Mouse (Mus musculus) brown adipose tissue, adult 24 weeks (tissue): ENCODE measurements around the gene Gast. TPM values are rescaled to one million over a fixed set of nuclear protein-coding genes. Genes with fewer than 3 reads are reported as not detected.
"Not testable (repeated sequence)": the region's sequence is repeated elsewhere in the genome, so short reads cannot be mapped to it uniquely, and the experiment has no call there.

Experiments
- H3K27ac ChIP-seq: fragments of 200-500 bp; replicated peaks from 2 replicates; pipeline ENCODE4 v1.5.1; 2012; ENCODE audit warnings: low read depth, mild to moderate bottlenecking, low read length
- H3K4me1 ChIP-seq: fragments of 200-500 bp; 2 replicates; pipeline ENCODE4 v1.6.1; 2012; ENCODE audit warnings: low read length, mixed read lengths; ENCODE audit not compliant: control insufficient read depth, insufficient read depth, insufficient read length
- H3K4me3 ChIP-seq: fragments of 200-500 bp; 2 replicates; pipeline ENCODE4 v1.5.1; 2012; ENCODE audit warnings: low read depth, mild to moderate bottlenecking, low read length, moderate library complexity; ENCODE audit not compliant: insufficient read depth
- polyA plus RNA-seq: library from polyadenylated mRNA; stranded (reverse); fragments of >200 nt; gene quantifications from 2 replicates; pipeline ENCODE4 v1.2.4, GENCODE M21; 2012; ENCODE audit not compliant: missing spikeins, insufficient read depth, insufficient read length

The Gast gene
- polyA plus RNA-seq, 1 experiment = not detected

GRCm38 (mm10) chr11:100330816-100331375 is 3.3 kb upstream of the Gast start:
- not testable (repeated sequence) for H3K27ac ChIP-seq, H3K4me3 ChIP-seq, H3K4me1 ChIP-seq

- no peak overlapping the region for H3K27ac ChIP-seq
- H3K4me1 ChIP-seq = no peaks in the 10 kb centered on the region
- no peak overlapping the region for H3K4me3 ChIP-seq
Measured at GRCm38 (mm10) chr11:100332766-100333515, 1.3 kb upstream of the Gast start.

GRCm38 (mm10) chr11:100335731-100336130 is 1.5 kb downstream of the Gast start:
- no peak overlapping the region for H3K27ac ChIP-seq
- H3K4me3 ChIP-seq = no peak overlapping the region
- H3K4me1 ChIP-seq = no peaks in the 10 kb centered on the region

DNA sequence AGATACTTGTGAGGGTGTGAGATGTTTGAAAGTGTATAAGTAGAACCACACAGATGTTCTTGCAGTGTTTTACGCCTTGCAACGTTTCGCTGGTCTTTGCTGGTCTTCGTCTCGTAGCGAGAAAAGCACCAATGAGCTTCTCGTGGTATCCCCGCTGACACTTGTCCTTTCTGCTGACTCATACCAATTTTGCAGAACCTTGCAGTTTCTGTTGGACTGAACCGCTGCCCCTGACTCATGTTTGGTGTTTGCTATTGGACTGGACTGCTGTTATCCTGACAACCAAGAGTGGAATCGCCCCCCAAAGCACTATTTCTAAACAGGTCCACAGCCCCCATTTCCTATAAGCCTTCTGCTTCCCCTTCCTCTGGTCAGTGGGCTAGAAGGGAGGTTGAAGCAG is 10.1 kb downstream of the Gast start:
- Histone ChIP-seq H3K4me1 (no peaks in the 10 kb centered on the region), H3K27ac (no peak overlapping the region), H3K4me3 (no peak overlapping the region)

DNA sequence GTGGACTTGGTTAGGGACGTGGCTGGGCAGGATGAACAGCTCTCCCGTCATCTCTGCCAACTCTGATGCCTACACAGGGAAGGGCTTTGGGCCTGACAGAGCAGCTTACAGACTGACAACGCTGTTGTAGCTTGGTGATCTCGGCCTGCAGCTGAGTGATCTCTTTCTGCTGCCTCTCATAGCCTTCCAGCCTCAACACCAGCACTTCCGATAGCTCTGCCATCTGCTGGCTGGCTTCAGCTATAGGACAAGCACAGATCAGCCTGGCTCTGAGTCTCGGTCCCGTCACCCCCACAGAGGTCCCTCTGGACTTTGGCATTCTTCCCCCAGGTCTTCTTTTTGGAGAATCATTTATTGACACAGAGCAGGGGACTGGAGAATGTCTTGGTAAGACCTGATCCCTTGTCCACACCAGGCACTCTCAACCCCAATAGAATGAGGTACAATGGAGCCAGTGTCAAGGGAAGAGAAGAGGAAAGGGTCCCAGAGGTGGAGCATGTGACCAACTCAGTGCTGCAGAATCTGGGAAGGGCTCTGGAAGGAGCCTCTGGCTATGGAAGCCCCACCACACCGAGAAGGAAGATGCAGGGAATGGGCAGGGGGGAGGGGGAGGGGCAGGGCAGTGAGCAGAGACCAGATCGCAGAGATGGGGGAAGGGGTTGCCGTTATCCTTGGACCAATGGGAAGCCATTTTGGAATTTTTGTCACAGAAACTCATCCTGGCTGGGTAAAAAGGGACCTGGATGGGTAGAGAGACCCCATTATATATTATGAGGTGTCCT is 18.1 kb downstream of the Gast start:
- H3K27ac ChIP-seq = no peak overlapping the region
- H3K4me1 ChIP-seq = no peaks in the 10 kb centered on the region
- H3K4me3 ChIP-seq = no peak overlapping the region

DNA sequence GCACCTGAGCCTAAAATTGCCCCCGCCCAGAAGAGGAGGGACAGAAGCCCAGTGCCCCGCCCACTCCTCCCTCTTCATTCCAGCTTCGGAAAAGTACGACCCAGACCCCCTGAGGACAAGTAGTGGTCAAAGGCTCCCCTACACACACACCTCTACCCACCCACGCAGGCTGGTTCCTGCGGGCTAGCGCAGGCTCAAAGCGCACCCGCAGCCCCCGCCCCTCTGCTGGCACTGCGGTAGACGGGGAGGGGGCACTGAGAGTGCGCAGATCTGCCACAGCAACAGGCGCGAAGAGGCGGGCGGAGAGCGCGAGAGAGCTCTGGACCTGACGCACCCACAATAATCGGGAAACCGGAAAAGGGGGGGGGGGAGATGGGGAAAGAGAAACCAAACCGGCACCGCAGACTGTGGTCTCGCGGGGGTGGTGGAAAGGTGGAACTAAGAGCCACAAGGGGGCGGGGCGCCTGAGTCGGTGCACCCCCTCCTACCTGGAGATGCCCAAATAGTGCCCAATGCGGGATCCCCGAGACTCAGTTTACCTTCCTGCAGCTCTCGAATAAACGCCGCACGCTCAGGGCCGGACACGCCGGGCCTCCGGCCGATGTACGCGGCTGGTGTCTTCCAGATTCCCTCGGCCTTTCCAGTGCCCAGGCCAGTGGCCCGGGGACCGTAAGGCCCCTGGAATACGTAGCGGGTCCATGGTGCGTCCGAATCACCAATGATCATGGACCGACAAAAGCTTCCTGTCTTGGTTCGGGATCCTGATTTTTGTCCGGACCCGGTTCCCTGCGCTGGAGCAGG is 21.1 kb downstream of the Gast start:
- Histone ChIP-seq H3K4me3 (peak overlapping the region; percentile 77), H3K27ac (no peak overlapping the region), H3K4me1 (no peaks in the 10 kb centered on the region)

GRCm38 (mm10) chr11:100355972-100356818 is 22.0 kb downstream of the Gast start, which contains the start of gene Hap1:
TSS of gene Hap1 (minus strand) at chr11:100356128.
- H3K27ac ChIP-seq = no peak within 1 kb of the TSS
- no peaks in the 10 kb centered on the region for H3K4me1 ChIP-seq
- peak within 1 kb of the TSS; percentile 77 for H3K4me3 ChIP-seq

DNA sequence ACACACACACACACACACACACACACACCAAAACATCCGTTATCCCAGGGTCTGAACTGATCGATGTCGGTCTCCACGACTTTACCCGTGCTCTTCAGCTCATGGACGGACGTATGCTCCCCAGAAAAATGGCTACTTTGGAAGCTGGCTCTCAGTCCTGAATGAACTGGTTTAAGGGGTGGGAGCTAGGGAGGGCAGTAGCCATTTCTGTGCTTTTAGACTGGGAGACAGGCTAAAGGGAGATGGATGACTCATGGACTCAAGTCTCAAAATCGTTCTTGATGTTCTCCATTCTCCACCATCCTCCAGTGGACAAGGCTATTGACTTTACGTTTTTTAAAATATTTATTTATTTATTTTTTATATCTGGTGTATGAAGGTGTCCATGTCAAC is 22.6 kb downstream of the Gast start:
- Histone ChIP-seq H3K27ac (no peak overlapping the region), H3K4me3 (peak overlapping the region; percentile 77), H3K4me1 (no peaks in the 10 kb centered on the region)

DNA sequence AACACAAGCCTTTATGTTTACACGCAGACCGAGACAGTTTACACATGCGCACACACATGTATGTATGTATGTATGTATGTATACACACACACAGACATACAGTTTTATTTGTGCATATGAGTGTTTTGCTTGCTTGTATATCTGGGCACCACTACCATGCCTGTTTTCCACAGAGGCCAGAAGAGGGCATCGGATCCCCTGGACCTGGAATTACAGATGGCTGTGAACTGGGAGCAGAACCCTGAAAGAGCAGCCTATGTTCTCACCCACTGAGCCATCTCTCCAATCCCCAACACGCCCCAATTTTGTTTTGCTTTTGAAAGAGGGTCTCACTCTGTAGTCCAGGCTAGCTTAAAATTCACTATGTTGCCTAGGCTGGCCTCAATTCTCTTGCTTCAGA is 23.2 kb downstream of the Gast start:
- Histone ChIP-seq H3K4me1 (no peaks in the 10 kb centered on the region), H3K4me3 (no peak overlapping the region), H3K27ac (no peak overlapping the region)

- H3K27ac ChIP-seq = no peak overlapping the region
- peaks cover 5% of the 10 kb centered on the region; the same call in 1 of the 2 replicates for H3K4me1 ChIP-seq
- no peak overlapping the region for H3K4me3 ChIP-seq
Measured at GRCm38 (mm10) chr11:100360175-100360574, 26.0 kb downstream of the Gast start.

GRCm38 (mm10) chr11:100361059-100361458 is 26.9 kb downstream of the Gast start:
- peaks cover 12% of the 10 kb centered on the region; the same call in 1 of the 2 replicates for H3K4me1 ChIP-seq
- H3K4me3 ChIP-seq = not testable (repeated sequence)

GRCm38 (mm10) chr11:100362209-100362978 is 28.2 kb downstream of the Gast start:
- H3K4me1 ChIP-seq = peaks cover 13% of the 10 kb centered on the region; the same call in 1 of the 2 replicates
- H3K27ac ChIP-seq = no peak overlapping the region
- no peak overlapping the region for H3K4me3 ChIP-seq

More at GRCm38 (mm10) chr11:100361059-100361458, 26.9 kb downstream of the Gast start:
- not testable (repeated sequence) for H3K27ac ChIP-seq

- H3K4me3 ChIP-seq = no peak overlapping the region
- H3K4me1 ChIP-seq = peaks cover 15% of the 10 kb centered on the region; the same call in 1 of the 2 replicates
- no peak overlapping the region for H3K27ac ChIP-seq
Measured at GRCm38 (mm10) chr11:100362979-100363562, 28.9 kb downstream of the Gast start.
